Comparison of ENCODE assay signal across 11 mouse cellular contexts in genomic region chr13:31475845-31476244, GRCm38 (mm10).
DNase-seq lines count a peak whose midpoint lies in the region; ATAC-seq and TF ChIP-seq lines count a peak whose summit lies in the region.
"Had no signal": no experiment of that assay in that cellular context is flagged by ENCODE, and none has a peak within 500 bp of the region (broad histone marks: within the 10 kb centered on the region; RNA-seq: fewer than 3 reads in every experiment).

No protein-coding gene starts in this region.

- no peak for TF ChIP-seq EP300 in heart, adult 2 months (IDR thresholded peaks at IDR 0.05; ENCODE audit: insufficient read depth, low read depth, low read length)
- TF ChIP-seq EP300 in stomach, postnatal 0 days (optimal IDR thresholded peaks at IDR 0.05), result no peak

- no peaks in the 10 kb centered on the region; the same call in 1 of the 2 replicates for H3K27me3 ChIP-seq in heart, embryonic 12.5 days (replicated peaks)
- 0 out of 2 replicates have a peak, but pooled peaks cover 1% of the 10 kb centered on the region for H3K27me3 ChIP-seq in heart, adult 2 months (ENCODE audit: control insufficient read depth, insufficient read depth, low read length)
- H3K27me3 ChIP-seq in midbrain, postnatal 0 days (ENCODE audit: insufficient read depth, low read length), result no peaks in the 10 kb centered on the region
- no peaks in the 10 kb centered on the region for H3K27me3 ChIP-seq in midbrain, embryonic 15.5 days (replicated peaks)
- H3K27me3 ChIP-seq in stomach, postnatal 0 days (ENCODE audit: control insufficient read depth, insufficient read depth, low read length), result no peaks in the 10 kb centered on the region

- ATAC-seq in heart, embryonic 12.5 days (ENCODE audit: insufficient number of reproducible peaks, low FRiP score), result peak; percentile 55; the same call in 1 of the 2 replicates
- no peak for ATAC-seq in midbrain, postnatal 0 days (ENCODE audit: low FRiP score)
- no peak for ATAC-seq in midbrain, embryonic 15.5 days (replicated peaks)
- peak; percentile 54 for ATAC-seq in stomach, postnatal 0 days (ENCODE audit: low FRiP score, low TSS enrichment)

- H3K27ac ChIP-seq in heart, embryonic 12.5 days (ENCODE audit: poor library complexity, severe bottlenecking), result no peak overlapping the region
- H3K27ac ChIP-seq in heart, adult 2 months, result no peak overlapping the region
- H3K27ac ChIP-seq in midbrain, postnatal 0 days (ENCODE audit: low read depth, low read length), result no peak overlapping the region
- no peak overlapping the region for H3K27ac ChIP-seq in midbrain, embryonic 15.5 days
- H3K27ac ChIP-seq in stomach, postnatal 0 days (replicated peaks), result no peak overlapping the region
- H3K27ac ChIP-seq: midbrain, embryonic 10.5 days had no signal

- TF ChIP-seq POLR2A in heart, adult 2 months (IDR thresholded peaks at IDR 0.05; ENCODE audit: insufficient read depth, low read depth, low read length), result no peak

- intact Hi-C loops in heart, adult 2 months (cut with DNase I), result no loop called here
- intact Hi-C loops in left cerebral cortex, postnatal 36 days (cut with DNase I), result no loop called here

- no peak overlapping the region for H3K4me2 ChIP-seq in heart, embryonic 12.5 days
- no peak overlapping the region for H3K4me2 ChIP-seq in midbrain, postnatal 0 days (ENCODE audit: low read depth, low read length, poor library complexity, severe bottlenecking)
- no peak overlapping the region for H3K4me2 ChIP-seq in midbrain, embryonic 15.5 days
- H3K4me2 ChIP-seq in stomach, postnatal 0 days (replicated peaks; ENCODE audit: low read depth), result no peak overlapping the region

- H3K9ac ChIP-seq in heart, embryonic 12.5 days, result no peak overlapping the region
- no peak overlapping the region for H3K9ac ChIP-seq in heart, adult 2 months (ENCODE audit: low read depth, low read length)
- H3K9ac ChIP-seq in midbrain, postnatal 0 days (replicated peaks; ENCODE audit: low read length, poor library complexity, severe bottlenecking), result no peak overlapping the region
- no peak overlapping the region for H3K9ac ChIP-seq in midbrain, embryonic 15.5 days
- H3K9ac ChIP-seq in stomach, postnatal 0 days (ENCODE audit: low read length), result no peak overlapping the region

- DNase-seq in heart, adult 2 months, result no peak
- DNase-seq in midbrain, postnatal 0 days (ENCODE audit: low spot score), result peak; percentile 56
- DNase-seq in left cerebral cortex, postnatal 36 days (ENCODE audit: low spot score in 2 of 2), result peak; percentile 13 to 26
- peak; percentile 39 for DNase-seq in stomach, postnatal 0 days (ENCODE audit: low spot score)
- DNase-seq in gastrocnemius, adult 18-20 months (ENCODE audit: low spot score), result no peak
- no peak for DNase-seq in urinary bladder, postnatal 36 days (ENCODE audit: low spot score in 2 of 2)
- DNase-seq: gastrocnemius, postnatal 14 days had no signal

- no peaks in the 10 kb centered on the region for H3K9me3 ChIP-seq in heart, embryonic 12.5 days (replicated peaks)
- no peaks in the 10 kb centered on the region for H3K9me3 ChIP-seq in midbrain, postnatal 0 days (ENCODE audit: low read length)
- H3K9me3 ChIP-seq in midbrain, embryonic 15.5 days, result no peaks in the 10 kb centered on the region
- H3K9me3 ChIP-seq in stomach, postnatal 0 days (ENCODE audit: control insufficient read depth, low read length), result no peaks in the 10 kb centered on the region
- H3K9me3 ChIP-seq: G1E; midbrain, embryonic 10.5 days had no signal

- H3K4me3 ChIP-seq in heart, embryonic 12.5 days, result no peak overlapping the region
- H3K4me3 ChIP-seq in heart, adult 2 months, result no peak overlapping the region
- no peak overlapping the region for H3K4me3 ChIP-seq in midbrain, postnatal 0 days (ENCODE audit: low read depth, low read length)
- H3K4me3 ChIP-seq in midbrain, embryonic 15.5 days, result no peak overlapping the region
- no peak overlapping the region for H3K4me3 ChIP-seq in stomach, postnatal 0 days (ENCODE audit: low read depth, low read length)
- H3K4me3 ChIP-seq: midbrain, embryonic 10.5 days had no signal

- WGBS in heart, embryonic 12.5 days, result 49% methylated on average over 3 of the region's 3 CpGs
- WGBS in heart, adult 2 months, result 30% methylated on average over 3 of the region's 3 CpGs
- 84% methylated on average over 3 of the region's 3 CpGs for WGBS in midbrain, postnatal 0 days
- 87% methylated on average over 3 of the region's 3 CpGs for WGBS in midbrain, embryonic 15.5 days
- 29% methylated on average over 3 of the region's 3 CpGs for WGBS in stomach, postnatal 0 days

- no peaks in the 10 kb centered on the region for H3K36me3 ChIP-seq in heart, embryonic 12.5 days
- H3K36me3 ChIP-seq in heart, adult 2 months (ENCODE audit: control insufficient read depth, insufficient read depth, low read length), result no peaks in the 10 kb centered on the region
- H3K36me3 ChIP-seq in midbrain, postnatal 0 days (ENCODE audit: insufficient read depth, low read length), result no peaks in the 10 kb centered on the region
- no peaks in the 10 kb centered on the region for H3K36me3 ChIP-seq in midbrain, embryonic 15.5 days (replicated peaks)
- H3K36me3 ChIP-seq in stomach, postnatal 0 days (ENCODE audit: control insufficient read depth, insufficient read depth, low read length), result no peaks in the 10 kb centered on the region
- H3K36me3 ChIP-seq: G1E; midbrain, embryonic 10.5 days had no signal

- peaks cover 3% of the 10 kb centered on the region; the same call in 1 of the 2 replicates for H3K4me1 ChIP-seq in heart, embryonic 12.5 days (replicated peaks)
- no peaks in the 10 kb centered on the region for H3K4me1 ChIP-seq in heart, adult 2 months (ENCODE audit: control insufficient read depth, insufficient read depth, low read length)
- H3K4me1 ChIP-seq in midbrain, postnatal 0 days (ENCODE audit: insufficient read depth, low read length), result no peaks in the 10 kb centered on the region
- no peaks in the 10 kb centered on the region for H3K4me1 ChIP-seq in midbrain, embryonic 15.5 days
- H3K4me1 ChIP-seq in stomach, postnatal 0 days (replicated peaks; ENCODE audit: control insufficient read depth, insufficient read depth), result no peaks in the 10 kb centered on the region
- H3K4me1 ChIP-seq: midbrain, embryonic 10.5 days had no signal

- H3K79me2 ChIP-seq in heart, adult 2 months (replicated peaks; ENCODE audit: control insufficient read depth, insufficient read depth, low read length), result no peaks in the 10 kb centered on the region

- no peak for TF ChIP-seq CTCF in heart, adult 2 months (IDR thresholded peaks at IDR 0.05)
- no peak for TF ChIP-seq CTCF in midbrain, postnatal 0 days (IDR thresholded peaks at IDR 0.05)
- TF ChIP-seq CTCF in stomach, postnatal 0 days (IDR thresholded peaks at IDR 0.05; ENCODE audit: low read depth), result no peak

Comparison
In these comparisons a context has a peak if more than half of its experiments do, and no peak if none do; other contexts are left out.
1. ATAC-seq: peak in heart, embryonic 12.5 days (single experiment) and stomach, postnatal 0 days (single experiment); none in midbrain, postnatal 0 days (single experiment) and midbrain, embryonic 15.5 days (single experiment).
2. DNase-seq: peak in midbrain, postnatal 0 days (single experiment), left cerebral cortex, postnatal 36 days (2 of 2) and stomach, postnatal 0 days (single experiment); none in heart, adult 2 months (0 of 2), gastrocnemius, adult 18-20 months (single experiment) and urinary bladder, postnatal 36 days (0 of 2).